Mouse (Mus musculus): ENCODE results near the gene Aspg.

DNA sequence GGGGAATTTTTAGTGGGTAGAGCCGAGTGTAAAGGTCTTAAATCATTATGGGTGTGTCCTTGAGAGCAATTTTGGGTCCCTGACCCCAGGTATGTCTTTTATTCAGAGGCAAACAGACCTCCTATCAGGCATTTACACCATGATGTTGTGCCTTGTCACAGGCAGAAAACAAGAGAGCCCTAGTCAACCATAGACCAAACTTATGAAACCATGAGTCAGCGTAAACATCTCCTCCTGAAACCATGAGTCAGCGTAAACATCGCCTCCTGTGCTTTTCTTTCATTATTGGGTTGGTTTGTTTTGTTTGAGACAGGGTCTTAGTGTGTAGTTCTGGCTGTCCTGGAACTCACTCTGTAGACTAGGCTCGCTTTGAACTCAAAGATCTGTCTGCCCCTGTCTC lies 3.3 kb upstream of the Aspg start:
- no peak for TF ChIP-seq CTCF (IDR thresholded peaks at IDR 0.05; ENCODE audit: control insufficient read depth, insufficient read depth, low read length)
- TF ChIP-seq POLR2A (IDR thresholded peaks at IDR 0.05; ENCODE audit: borderline replicate concordance, control insufficient read depth, low read depth, low read length): no peak

Measured in bone marrow, adult 2 months (tissue).